Mouse (Mus musculus): ENCODE results near the gene Nptx1. TPM values are rescaled to one million over a fixed set of nuclear protein-coding genes. Genes with fewer than 3 reads are reported as not detected.

Gene Nptx1
- polyA plus RNA-seq, 1 experiment from 2014 or later, result 10.2 TPM

GRCm38 (mm10) chr11:119516677-119517361 lies 30.7 kb downstream of the Nptx1 start:
- no peaks in the 10 kb centered on the region for H3K36me3 ChIP-seq
- peak overlapping the region; percentile 88 for H3K27ac ChIP-seq (replicated peaks)
- H3K9ac ChIP-seq (replicated peaks), result no peak overlapping the region
- no peak for ATAC-seq (replicated peaks)
- WGBS, result 60% methylated on average over 12 of the region's 12 CpGs
- H3K9me3 ChIP-seq, result no peaks in the 10 kb centered on the region
- no peak overlapping the region for H3K4me2 ChIP-seq (replicated peaks)
- H3K4me3 ChIP-seq, result no peak overlapping the region
- no peaks in the 10 kb centered on the region for H3K27me3 ChIP-seq
- H3K4me1 ChIP-seq, result peaks cover 51% of the 10 kb centered on the region

- no peaks in the 10 kb centered on the region for H3K27me3 ChIP-seq
- peaks cover 51% of the 10 kb centered on the region for H3K4me1 ChIP-seq
- H3K36me3 ChIP-seq, result no peaks in the 10 kb centered on the region
- H3K4me3 ChIP-seq, result no peak overlapping the region
- 0 out of 2 replicates have a peak, but pooled peaks have one; percentile 6 for ATAC-seq (replicated peaks)
- H3K27ac ChIP-seq (replicated peaks), result peak overlapping the region; percentile 88
- H3K9ac ChIP-seq (replicated peaks), result peak overlapping the region; percentile 20; the same call in 1 of the 2 replicates
- WGBS, result 60% methylated on average over 16 of the region's 16 CpGs
- no peak overlapping the region for H3K4me2 ChIP-seq (replicated peaks)
- no peaks in the 10 kb centered on the region for H3K9me3 ChIP-seq
Measured at GRCm38 (mm10) chr11:119515823-119516676, 31.5 kb downstream of the Nptx1 start.

- H3K27ac ChIP-seq (replicated peaks), result peak overlapping the region; percentile 88
- no peaks in the 10 kb centered on the region for H3K9me3 ChIP-seq
- H3K4me2 ChIP-seq (replicated peaks), result peak overlapping the region; percentile 43
- H3K9ac ChIP-seq (replicated peaks), result peak overlapping the region; percentile 20
- no peaks in the 10 kb centered on the region for H3K27me3 ChIP-seq
- no peaks in the 10 kb centered on the region for H3K36me3 ChIP-seq
- peak; percentile 85 for ATAC-seq (replicated peaks)
- peaks cover 51% of the 10 kb centered on the region for H3K4me1 ChIP-seq
- WGBS, result 2% methylated on average over 21 of the region's 21 CpGs
- peak overlapping the region; percentile 22 for H3K4me3 ChIP-seq
Measured at GRCm38 (mm10) chr11:119514967-119515636, 32.5 kb downstream of the Nptx1 start.

- Histone ChIP-seq H3K4me1 (peaks cover 54% of the 10 kb centered on the region), H3K4me3 (peak overlapping the region; percentile 22; the same call in 1 of the 2 replicates)
Measured at GRCm38 (mm10) chr11:119514108-119514860, 33.3 kb downstream of the Nptx1 start.

GRCm38 (mm10) chr11:119513038-119513659 lies 34.4 kb downstream of the Nptx1 start:
- Histone ChIP-seq H3K36me3 (peaks cover 2% of the 10 kb centered on the region; the same call in 1 of the 2 replicates), H3K4me2 (replicated peaks) (no peak overlapping the region), H3K4me1 (peaks cover 65% of the 10 kb centered on the region), H3K27ac (replicated peaks) (no peak overlapping the region), H3K9me3 (no peaks in the 10 kb centered on the region), H3K27me3 (no peaks in the 10 kb centered on the region), H3K9ac (replicated peaks) (no peak overlapping the region), H3K4me3 (no peak overlapping the region)
- ATAC-seq (replicated peaks), result no peak
- 45% methylated on average over 9 of the region's 9 CpGs for WGBS

More at GRCm38 (mm10) chr11:119514108-119514860, 33.3 kb downstream of the Nptx1 start:
- H3K4me2 ChIP-seq (replicated peaks), result peak overlapping the region; percentile 43
- no peaks in the 10 kb centered on the region for H3K27me3 ChIP-seq
- no peaks in the 10 kb centered on the region for H3K9me3 ChIP-seq
- WGBS, result 27% methylated on average over 16 of the region's 16 CpGs
- H3K36me3 ChIP-seq, result no peaks in the 10 kb centered on the region
- peak; percentile 3; the same call in 1 of the 2 replicates for ATAC-seq (replicated peaks)
- peak overlapping the region; percentile 88 for H3K27ac ChIP-seq (replicated peaks)
- 0 out of 2 replicates have a peak overlapping the region, but pooled peaks have one; percentile 20 for H3K9ac ChIP-seq (replicated peaks)

- peak overlapping the region; percentile 57 for H3K27ac ChIP-seq (replicated peaks)
- peaks cover 20% of the 10 kb centered on the region for H3K36me3 ChIP-seq
- no peaks in the 10 kb centered on the region for H3K9me3 ChIP-seq
- peaks cover 30% of the 10 kb centered on the region for H3K4me1 ChIP-seq
- no peak overlapping the region for H3K4me3 ChIP-seq
- no peak overlapping the region for H3K4me2 ChIP-seq (replicated peaks)
- H3K27me3 ChIP-seq, result no peaks in the 10 kb centered on the region
- H3K9ac ChIP-seq (replicated peaks), result no peak overlapping the region
- 31% methylated on average over 5 of the region's 5 CpGs for WGBS
- ATAC-seq (replicated peaks), result 0 out of 2 replicates have a peak, but pooled peaks have one; percentile 9
Measured at GRCm38 (mm10) chr11:119509165-119509776, 38.3 kb downstream of the Nptx1 start.

- peaks cover 18% of the 10 kb centered on the region for H3K4me1 ChIP-seq
- ATAC-seq (replicated peaks), result no peak
- no peak overlapping the region for H3K4me2 ChIP-seq (replicated peaks)
- H3K9ac ChIP-seq (replicated peaks), result no peak overlapping the region
- H3K4me3 ChIP-seq, result no peak overlapping the region
- no peaks in the 10 kb centered on the region for H3K27me3 ChIP-seq
- no peak overlapping the region for H3K27ac ChIP-seq (replicated peaks)
- peaks cover 27% of the 10 kb centered on the region for H3K36me3 ChIP-seq
- WGBS, result 73% methylated on average over 8 of the region's 8 CpGs
- H3K9me3 ChIP-seq, result no peaks in the 10 kb centered on the region
Measured at GRCm38 (mm10) chr11:119507772-119508171, 39.8 kb downstream of the Nptx1 start.

GRCm38 (mm10) chr11:119506386-119506785 lies 41.2 kb downstream of the Nptx1 start:
- WGBS, result 92% methylated on average over 4 of the region's 4 CpGs

GRCm38 (mm10) chr11:119503675-119504074 lies 43.9 kb downstream of the Nptx1 start:
- ATAC-seq (replicated peaks), result peak; percentile 55; the same call in 1 of the 2 replicates
- Histone ChIP-seq H3K9me3 (no peaks in the 10 kb centered on the region), H3K27me3 (no peaks in the 10 kb centered on the region), H3K4me2 (replicated peaks) (no peak overlapping the region), H3K27ac (replicated peaks) (no peak overlapping the region), H3K9ac (replicated peaks) (no peak overlapping the region), H3K36me3 (peaks cover 45% of the 10 kb centered on the region), H3K4me3 (no peak overlapping the region), H3K4me1 (peaks cover 5% of the 10 kb centered on the region; the same call in 1 of the 2 replicates)

More at GRCm38 (mm10) chr11:119506386-119506785, 41.2 kb downstream of the Nptx1 start:
- Histone ChIP-seq H3K9ac (replicated peaks) (no peak overlapping the region), H3K9me3 (no peaks in the 10 kb centered on the region), H3K4me1 (peaks cover 14% of the 10 kb centered on the region), H3K36me3 (peaks cover 40% of the 10 kb centered on the region), H3K4me2 (replicated peaks) (no peak overlapping the region), H3K27me3 (no peaks in the 10 kb centered on the region), H3K4me3 (no peak overlapping the region), H3K27ac (replicated peaks) (no peak overlapping the region)
- ATAC-seq (replicated peaks), result no peak

- no peaks in the 10 kb centered on the region for H3K27me3 ChIP-seq
- WGBS, result 84% methylated on average over 2 of the region's 2 CpGs
- peaks cover 34% of the 10 kb centered on the region; the same call in 1 of the 2 replicates for H3K36me3 ChIP-seq
- no peaks in the 10 kb centered on the region for H3K9me3 ChIP-seq
- H3K9ac ChIP-seq (replicated peaks), result no peak overlapping the region
- 0 out of 2 replicates have a peak, but pooled peaks cover 8% of the 10 kb centered on the region for H3K4me1 ChIP-seq
- no peak for ATAC-seq (replicated peaks)
- H3K27ac ChIP-seq (replicated peaks), result no peak overlapping the region
- H3K4me2 ChIP-seq (replicated peaks), result no peak overlapping the region
- no peak overlapping the region for H3K4me3 ChIP-seq
Measured at GRCm38 (mm10) chr11:119500011-119500410, 47.5 kb downstream of the Nptx1 start.
